In genomic region chr3:75864203-75864602, GRCm38 (mm10) we compare ENCODE assay signal across 12 mouse cellular contexts.
DNase-seq lines count a peak whose midpoint lies in the region; ATAC-seq and TF ChIP-seq lines count a peak whose summit lies in the region.
"Had no signal": no experiment of that assay in that cellular context is flagged by ENCODE, and none has a peak within 500 bp of the region (broad histone marks: within the 10 kb centered on the region; RNA-seq: fewer than 3 reads in every experiment).

No protein-coding gene starts in this region.

- 22% methylated on average over 2 of the region's 2 CpGs for WGBS in stomach, postnatal 0 days

- peak; percentile 70 for TF ChIP-seq CTCF in layer of hippocampus, adult 2 months (conservative IDR thresholded peaks at IDR 0.05)
- TF ChIP-seq CTCF in stomach, postnatal 0 days (IDR thresholded peaks at IDR 0.05; ENCODE audit: low read depth), result peak; percentile 54

- H3K4me1 ChIP-seq in stomach, postnatal 0 days (replicated peaks; ENCODE audit: control insufficient read depth, insufficient read depth), result no peaks in the 10 kb centered on the region
- H3K4me1 ChIP-seq: hindbrain, embryonic 12.5 days; megakaryocyte, embryonic 14.5 days had no signal

- no peak overlapping the region for H3K4me2 ChIP-seq in stomach, postnatal 0 days (replicated peaks; ENCODE audit: low read depth)
- H3K4me2 ChIP-seq: hindbrain, embryonic 12.5 days; stomach, embryonic 15.5 days had no signal

- H3K9ac ChIP-seq in stomach, postnatal 0 days (ENCODE audit: low read length), result no peak overlapping the region
- H3K9ac ChIP-seq: hindbrain, embryonic 12.5 days; stomach, embryonic 15.5 days had no signal

- no peaks in the 10 kb centered on the region for H3K27me3 ChIP-seq in stomach, postnatal 0 days (ENCODE audit: control insufficient read depth, insufficient read depth, low read length)
- H3K27me3 ChIP-seq: hindbrain, embryonic 12.5 days; megakaryocyte, embryonic 14.5 days; stomach, embryonic 15.5 days had no signal

- H3K9me3 ChIP-seq in stomach, postnatal 0 days (ENCODE audit: control insufficient read depth, low read length), result no peaks in the 10 kb centered on the region
- H3K9me3 ChIP-seq: hindbrain, embryonic 12.5 days; megakaryocyte, embryonic 14.5 days; stomach, embryonic 15.5 days had no signal

- no peak overlapping the region for H3K27ac ChIP-seq in layer of hippocampus, adult 2 months
- no peak overlapping the region for H3K27ac ChIP-seq in stomach, postnatal 0 days (replicated peaks)
- H3K27ac ChIP-seq: hindbrain, embryonic 12.5 days; stomach, embryonic 15.5 days had no signal

- ATAC-seq in stomach, postnatal 0 days (ENCODE audit: low FRiP score, low TSS enrichment), result no peak

- no peak overlapping the region for H3K4me3 ChIP-seq in layer of hippocampus, adult 2 months
- no peak overlapping the region for H3K4me3 ChIP-seq in stomach, postnatal 0 days (ENCODE audit: low read depth, low read length)
- H3K4me3 ChIP-seq: hindbrain, embryonic 12.5 days; megakaryocyte, embryonic 14.5 days; stomach, embryonic 15.5 days had no signal

- DNase-seq in cerebellum, postnatal 10 days, result peak; percentile 27 to 32
- no peak for DNase-seq in cerebellum, adult 8-10 months
- DNase-seq in layer of hippocampus, adult 2 months (ENCODE audit: low spot score in 2 of 2), result peak in 1 of 2 experiments; percentile 8
- DNase-seq in layer of hippocampus, adult 9-11 months, result no peak
- peak; percentile 9 for DNase-seq in thymus, postnatal 14 days
- DNase-seq in thymus, adult 18-20 months, result no peak
- DNase-seq in stomach, postnatal 0 days (ENCODE audit: low spot score), result no peak
- no peak for DNase-seq in cerebellum, adult 11-12 months
- DNase-seq: gastrocnemius, postnatal 25 days had no signal

- TF ChIP-seq EP300 in stomach, postnatal 0 days (optimal IDR thresholded peaks at IDR 0.05), result no peak

- H3K36me3 ChIP-seq in stomach, postnatal 0 days (ENCODE audit: control insufficient read depth, insufficient read depth, low read length), result no peaks in the 10 kb centered on the region
- H3K36me3 ChIP-seq: hindbrain, embryonic 12.5 days; stomach, embryonic 15.5 days had no signal

Comparison
In these comparisons a context has a peak if more than half of its experiments do, and no peak if none do; other contexts are left out.
1. DNase-seq: peak in cerebellum, postnatal 10 days (2 of 2) and thymus, postnatal 14 days (single experiment); none in cerebellum, adult 8-10 months (single experiment), layer of hippocampus, adult 9-11 months (single experiment), thymus, adult 18-20 months (0 of 2), stomach, postnatal 0 days (single experiment) and cerebellum, adult 11-12 months (single experiment).